Mouse (Mus musculus) layer of hippocampus, postnatal 10 days (tissue): ENCODE measurements around the gene Phactr3. TPM values are rescaled to one million over a fixed set of nuclear protein-coding genes. Genes with fewer than 3 reads are reported as not detected.
"Not testable (repeated sequence)": the region's sequence is repeated elsewhere in the genome, so short reads cannot be mapped to it uniquely, and the experiment has no call there.

Source experiments
- DNase-seq, 2 experiments: peaks; one replicate each; pipeline ENCODE4 v3.0.0; 2021; ENCODE audit warnings: low spot score in 2 of 2
- long read RNA-seq: library from polyadenylated mRNA; stranded (forward); transcript quantifications from one replicate; pipeline ENCODE4 v2.0.0, GENCODE M21; 2023
- total RNA-seq, 2 experiments: library from RNA; stranded (reverse); gene quantifications; 2 replicates each; pipeline ENCODE4 v1.2.3; 2021

Gene Phactr3
- total RNA-seq: 100 to 1,000 TPM; 113 to 115 TPM
- long read RNA-seq, transcript Phactr3-201 (13 exons, 2,642 nt): minor isoform, 12 of 67 reads
- long read RNA-seq, transcript Phactr3-202 (13 exons, 2,680 nt): major isoform, 23 of 67 reads
- long read RNA-seq, partial matches to known transcripts: 27 of 67 reads
- long read RNA-seq, other reads (novel, unspliced or antisense): 3 of 67 reads

DNA sequence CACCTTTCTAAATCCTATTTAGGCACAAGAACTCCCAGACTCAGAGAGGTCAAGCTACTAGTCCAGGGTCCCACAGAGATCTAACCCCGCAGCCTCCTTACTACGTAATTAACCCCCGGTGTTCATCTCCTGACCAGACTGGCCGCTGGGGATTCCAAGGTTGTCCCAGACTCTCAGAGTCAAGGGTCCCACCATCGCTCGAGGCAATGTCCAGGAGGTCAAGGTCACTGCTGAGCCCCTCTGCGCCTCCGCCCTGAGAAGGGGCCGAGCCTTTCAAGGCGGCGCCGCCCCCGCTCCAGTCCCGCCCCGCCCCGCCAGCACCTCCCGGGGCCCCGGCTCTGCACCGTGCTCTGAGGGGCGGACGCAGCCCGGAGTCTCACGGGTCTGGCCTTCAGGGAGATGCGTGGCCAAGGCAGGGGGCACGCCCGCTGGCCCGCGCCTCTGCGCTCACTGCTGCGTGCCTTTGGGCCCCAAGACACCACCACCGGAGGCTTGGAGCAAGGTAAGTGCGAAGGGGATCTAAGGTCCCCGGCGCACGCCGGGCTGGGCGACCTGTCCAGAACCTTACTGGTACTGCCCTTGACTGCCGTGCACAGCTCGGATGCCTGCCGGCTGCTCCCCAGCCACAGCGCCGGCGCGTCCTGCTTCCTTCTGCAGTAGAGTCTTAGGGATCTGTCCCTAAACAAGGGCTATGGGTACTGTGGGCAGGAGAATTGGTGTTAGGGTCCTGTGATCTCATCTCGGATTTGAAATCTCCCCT is at the start of gene Phactr3:
Gene Phactr3 (plus strand): TSS at position 175 of the 760 bp plus-strand sequence.
- DNase-seq: peak in 1 of 2 experiments; percentile 23

DNA sequence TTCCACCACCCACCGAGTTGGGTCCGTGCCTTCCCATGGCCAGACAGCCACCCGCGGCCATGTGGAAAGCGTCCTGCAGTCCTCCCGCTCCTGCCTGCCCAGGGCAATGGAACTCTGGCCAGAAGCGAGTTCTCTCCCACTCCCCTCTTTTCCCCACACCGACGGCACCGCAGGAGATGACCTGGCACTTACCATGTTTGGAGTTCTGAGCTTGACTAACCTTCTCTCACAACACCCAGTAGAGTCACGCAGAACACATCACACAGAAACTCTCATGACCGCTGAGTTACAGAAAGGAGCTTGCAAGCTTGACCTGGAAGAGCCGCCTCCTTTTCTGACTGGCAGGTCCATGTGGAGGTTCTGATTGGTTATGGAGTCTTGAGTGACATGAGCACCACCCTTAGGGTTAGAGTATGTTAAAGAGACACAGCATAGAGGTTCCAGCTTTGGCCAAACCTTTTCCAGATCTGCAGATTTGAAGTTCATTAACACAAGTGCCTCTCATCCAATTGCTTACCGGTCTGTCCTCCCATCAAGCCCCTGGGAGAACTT is 40.5 kb upstream of the Phactr3 start, which contains the start of gene Zfp931:
Gene Zfp931 (minus strand): TSS at position 311 of the 552 bp plus-strand sequence.
- DNase-seq: not testable (repeated sequence)

DNA sequence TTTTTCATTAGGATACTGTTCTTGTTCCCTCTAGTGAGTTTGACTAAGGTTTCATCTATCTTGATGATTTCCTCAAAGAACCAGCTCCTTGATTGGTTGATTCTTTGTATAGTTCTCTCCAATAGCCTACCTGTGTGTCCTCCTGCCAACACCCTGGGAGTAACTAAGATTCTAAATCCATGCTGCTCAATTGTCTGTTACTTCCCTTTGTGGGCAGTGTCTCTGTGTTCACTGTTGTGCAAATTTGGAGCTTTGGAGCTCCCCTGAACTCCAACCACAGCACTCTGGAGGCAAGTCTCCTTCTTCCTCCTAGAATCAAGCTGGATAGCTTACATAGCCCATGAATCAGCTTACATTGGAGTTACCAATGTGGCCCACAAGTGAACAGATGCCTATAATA is 29.2 kb upstream of the Phactr3 start:
- no peak for DNase-seq

DNA sequence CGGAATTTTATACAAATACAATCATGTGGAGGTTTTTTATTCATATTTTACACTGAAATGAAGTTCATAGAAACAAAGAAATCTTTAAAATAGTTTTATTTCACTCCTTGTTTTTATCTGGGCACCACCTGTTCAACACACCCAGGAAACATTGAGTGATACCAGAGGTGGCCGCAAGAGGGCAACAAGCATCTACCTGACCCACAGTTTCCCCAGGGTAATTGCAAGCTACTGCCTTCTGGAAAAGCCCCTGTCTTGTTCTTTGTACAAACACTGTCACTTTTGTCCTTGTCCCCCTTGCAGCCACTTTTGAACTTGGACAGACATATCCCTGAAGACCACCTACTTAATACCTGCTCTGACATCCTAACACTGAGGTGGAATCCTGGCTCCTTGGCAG is 20.8 kb upstream of the Phactr3 start:
- DNase-seq: peak; percentile 59 to 68

DNA sequence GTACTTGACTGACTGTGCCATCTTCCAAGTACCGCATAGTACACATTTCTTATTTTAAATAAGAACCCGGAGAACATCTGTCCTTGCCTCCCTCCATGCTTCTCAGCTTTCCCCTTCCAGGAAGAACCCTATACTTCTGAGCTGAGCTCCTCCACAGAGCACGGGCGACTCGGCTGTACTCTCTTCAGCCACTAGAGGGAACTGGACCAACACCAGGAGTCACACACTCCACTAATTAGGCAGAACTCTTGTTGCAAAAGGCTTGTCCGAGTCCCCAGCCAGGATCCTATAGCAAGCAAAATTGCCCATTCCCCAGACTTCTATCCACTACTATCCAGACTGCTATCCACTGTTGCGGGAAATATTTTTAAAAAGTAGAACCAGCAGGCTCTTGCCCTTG is 16.8 kb upstream of the Phactr3 start:
- peak; percentile 72 to 76 for DNase-seq

DNA sequence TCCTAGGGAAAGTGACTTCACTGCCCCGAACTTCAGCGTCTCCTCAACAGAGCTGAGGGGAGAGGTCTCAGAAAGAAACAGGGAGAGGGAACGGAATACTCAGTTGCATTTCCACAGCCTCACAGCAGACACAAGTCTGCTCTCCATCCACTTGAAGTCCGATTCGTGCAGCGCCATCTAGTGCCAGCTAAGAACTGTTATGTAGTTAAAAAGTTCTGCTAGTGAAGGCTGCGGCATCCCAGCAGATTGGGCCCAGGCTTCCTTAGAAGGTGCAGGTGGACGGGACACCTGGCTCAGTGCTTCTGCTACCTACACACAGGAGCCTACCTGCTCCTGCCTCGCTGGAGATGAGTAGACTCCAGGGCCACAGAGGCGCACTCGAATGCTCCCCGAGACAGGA is 829 bp upstream of the Phactr3 start:
- DNase-seq: peak; percentile 54 to 72

DNA sequence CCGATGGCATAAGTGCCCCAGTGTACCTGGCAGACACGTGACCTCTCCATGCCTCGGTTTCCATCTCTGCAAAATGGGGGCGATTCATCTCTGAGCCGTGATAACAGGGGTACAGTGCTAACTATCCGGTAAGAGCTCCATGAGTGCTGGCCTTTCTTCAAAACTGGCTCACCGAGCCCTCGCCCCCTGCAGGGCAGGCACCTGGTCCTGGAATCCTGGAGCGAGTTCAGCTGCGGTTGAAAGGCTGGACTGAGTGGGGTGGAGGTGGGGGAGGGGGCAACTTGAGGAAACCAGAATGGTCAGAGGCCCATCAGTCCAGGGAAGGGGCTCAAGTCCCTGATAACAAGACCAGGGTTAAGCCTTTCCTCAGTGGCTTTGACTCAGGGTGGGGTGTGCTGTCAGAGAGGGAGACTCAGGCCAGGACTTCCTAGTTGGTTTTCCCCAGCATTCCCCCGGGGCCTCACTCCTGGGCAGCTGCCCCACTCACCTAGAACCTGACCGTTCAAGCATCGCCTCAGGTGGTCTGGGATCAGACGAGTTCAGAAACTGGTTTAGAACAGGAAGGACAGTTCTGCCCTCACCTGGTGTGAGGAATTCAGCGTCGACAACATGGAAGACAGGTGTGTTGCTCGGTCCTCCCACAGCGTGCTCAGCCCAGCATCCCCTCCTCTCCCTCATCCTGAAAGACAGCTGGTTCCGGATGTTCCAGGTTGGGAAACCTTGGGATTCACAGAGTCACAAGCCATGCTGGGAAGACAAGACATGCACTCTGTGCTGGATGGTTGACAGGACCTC is 983 bp downstream of the Phactr3 start:
- DNase-seq: no peak

DNA sequence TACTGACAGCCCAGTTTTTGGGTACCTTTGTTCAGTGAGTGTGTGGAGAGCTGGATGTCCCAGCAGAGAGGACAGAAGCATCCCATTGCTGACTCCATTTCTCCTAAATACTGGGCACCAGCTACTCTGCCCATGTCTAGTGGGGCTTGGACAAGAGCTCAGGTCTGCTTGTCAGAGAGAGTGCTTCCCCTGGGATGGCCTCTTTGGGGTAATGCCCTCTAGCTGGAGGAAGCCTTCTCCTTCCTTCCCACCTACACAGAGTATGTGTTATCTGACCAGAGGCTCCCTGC is 1.5 kb downstream of the Phactr3 start:
- no peak for DNase-seq

DNA sequence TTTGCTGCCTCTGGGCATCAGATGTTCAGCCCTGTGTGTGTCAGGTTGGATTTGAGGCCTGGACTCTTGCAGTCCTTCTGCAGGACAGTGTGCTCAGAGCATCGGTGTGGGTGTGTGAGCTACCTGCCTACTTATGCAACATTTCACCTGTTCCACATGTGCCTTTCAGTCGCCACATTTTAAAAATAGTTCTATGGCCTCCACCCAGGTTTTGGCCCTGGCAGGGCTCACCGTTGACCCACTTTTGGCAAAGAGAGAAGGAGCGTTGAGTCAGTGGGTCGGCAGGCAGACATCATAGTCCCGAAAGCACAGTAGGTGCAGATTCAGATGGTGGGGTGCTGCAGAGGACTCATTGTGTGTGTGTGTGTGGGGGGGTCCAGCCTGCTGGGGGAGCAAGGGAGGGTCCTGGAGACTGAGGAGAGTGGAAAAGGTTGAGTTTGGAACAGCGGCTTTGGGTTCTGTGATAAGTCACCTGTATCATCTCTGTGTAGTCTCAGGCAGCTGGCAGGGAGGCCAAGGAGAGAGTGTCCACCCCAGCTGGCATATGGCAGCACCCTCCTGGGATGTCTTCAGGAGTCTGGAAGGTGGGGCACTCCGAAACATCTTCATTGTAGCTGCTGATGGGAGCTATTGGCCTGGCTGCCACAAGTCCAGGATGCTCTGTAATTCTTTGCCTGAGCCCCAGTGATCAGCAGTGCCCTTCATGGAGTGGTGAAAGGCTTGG is 2.0 kb downstream of the Phactr3 start:
- no peak for DNase-seq

DNA sequence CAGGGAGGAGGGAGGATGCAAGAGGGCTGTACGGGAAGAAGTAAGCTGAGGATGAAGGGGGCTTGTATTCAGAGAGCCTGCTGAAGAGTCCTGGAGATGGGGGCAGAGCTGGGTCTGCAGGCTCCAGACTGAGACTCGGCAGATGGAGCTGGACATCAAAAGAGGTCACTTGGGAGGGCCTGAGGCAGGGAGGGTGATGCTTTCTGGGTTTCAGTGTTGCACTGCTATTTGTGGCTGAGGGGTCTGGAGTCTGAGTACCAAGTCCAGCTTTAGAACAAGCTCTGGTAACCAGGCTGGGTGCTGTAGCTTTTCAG is 2.6 kb downstream of the Phactr3 start:
- DNase-seq: peak in 1 of 2 experiments; percentile 1

DNA sequence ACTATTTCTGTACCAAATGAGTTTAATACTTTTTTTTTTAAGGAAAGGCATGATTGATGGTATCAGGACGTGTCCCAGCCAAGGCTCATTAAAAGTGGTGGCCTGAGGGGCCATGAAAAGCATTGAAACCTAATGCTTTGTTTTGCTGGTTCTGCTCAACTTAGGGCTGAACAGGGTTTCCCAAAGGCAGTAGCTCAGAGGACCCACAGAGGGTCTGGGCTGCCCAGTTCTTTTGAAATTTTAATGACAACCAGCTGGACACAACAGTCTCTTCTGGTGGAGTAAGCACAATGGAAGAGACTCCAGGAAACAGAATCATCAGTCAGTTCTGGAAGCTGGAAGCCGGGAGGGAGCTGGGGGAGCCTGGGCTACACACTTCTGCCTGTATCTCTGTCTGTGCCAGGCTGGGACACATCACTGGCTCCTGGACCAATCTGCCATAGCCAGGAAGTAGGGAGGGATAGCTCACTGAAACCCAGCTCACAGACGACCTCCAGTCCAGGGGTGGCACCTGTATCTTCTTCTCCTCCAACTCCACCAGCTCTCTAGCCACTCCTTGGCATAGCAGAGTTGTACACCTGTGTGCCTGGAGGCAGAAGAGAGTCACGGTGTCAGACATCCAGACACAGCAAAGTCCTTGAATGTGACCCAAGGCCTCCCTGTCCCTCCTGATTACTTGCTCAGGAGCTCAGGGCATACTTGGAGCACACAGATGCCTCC is 3.3 kb downstream of the Phactr3 start:
- DNase-seq: peak in 1 of 2 experiments; percentile 2

DNA sequence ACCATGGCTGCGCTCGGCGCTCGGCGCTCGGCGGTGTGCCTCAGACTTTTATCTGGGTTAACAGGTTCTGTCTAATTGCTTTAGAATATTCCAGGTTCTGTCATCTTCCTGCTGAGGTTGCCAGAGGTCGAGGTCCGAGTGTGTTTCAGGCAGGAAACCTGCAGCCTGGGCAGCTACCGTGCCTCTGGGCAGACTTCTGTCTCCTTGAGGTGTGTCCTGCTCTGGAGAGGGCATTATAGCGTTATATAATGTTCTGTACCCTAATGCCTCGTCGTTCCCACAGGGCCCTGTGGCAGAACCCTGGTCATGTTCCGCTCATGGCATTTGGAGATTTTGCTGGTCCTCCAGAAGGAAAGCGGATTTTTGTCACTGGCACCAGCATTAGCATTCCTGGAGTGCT is 4.7 kb downstream of the Phactr3 start:
- peak in 1 of 2 experiments; percentile 1 for DNase-seq

DNA sequence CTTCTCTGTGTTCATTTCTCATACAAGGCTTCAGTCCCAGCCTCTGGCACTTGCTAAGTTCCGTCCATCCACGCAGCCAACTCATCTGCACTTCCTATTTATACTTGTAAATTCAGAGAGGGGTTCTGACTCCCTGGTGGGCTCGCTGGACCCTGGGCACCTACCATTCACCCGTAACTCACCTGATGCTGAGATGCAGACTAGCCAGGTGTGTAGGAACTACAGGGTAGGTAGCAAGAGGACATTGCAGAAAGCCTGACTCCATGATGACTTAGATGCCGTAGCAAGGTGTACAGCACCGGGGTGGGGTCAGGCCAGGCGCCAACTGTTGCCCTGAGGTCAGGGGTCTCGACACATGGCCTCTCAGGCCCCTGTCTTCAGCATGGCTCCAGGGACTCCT is 6.7 kb downstream of the Phactr3 start:
- DNase-seq: peak; percentile 2 to 8

DNA sequence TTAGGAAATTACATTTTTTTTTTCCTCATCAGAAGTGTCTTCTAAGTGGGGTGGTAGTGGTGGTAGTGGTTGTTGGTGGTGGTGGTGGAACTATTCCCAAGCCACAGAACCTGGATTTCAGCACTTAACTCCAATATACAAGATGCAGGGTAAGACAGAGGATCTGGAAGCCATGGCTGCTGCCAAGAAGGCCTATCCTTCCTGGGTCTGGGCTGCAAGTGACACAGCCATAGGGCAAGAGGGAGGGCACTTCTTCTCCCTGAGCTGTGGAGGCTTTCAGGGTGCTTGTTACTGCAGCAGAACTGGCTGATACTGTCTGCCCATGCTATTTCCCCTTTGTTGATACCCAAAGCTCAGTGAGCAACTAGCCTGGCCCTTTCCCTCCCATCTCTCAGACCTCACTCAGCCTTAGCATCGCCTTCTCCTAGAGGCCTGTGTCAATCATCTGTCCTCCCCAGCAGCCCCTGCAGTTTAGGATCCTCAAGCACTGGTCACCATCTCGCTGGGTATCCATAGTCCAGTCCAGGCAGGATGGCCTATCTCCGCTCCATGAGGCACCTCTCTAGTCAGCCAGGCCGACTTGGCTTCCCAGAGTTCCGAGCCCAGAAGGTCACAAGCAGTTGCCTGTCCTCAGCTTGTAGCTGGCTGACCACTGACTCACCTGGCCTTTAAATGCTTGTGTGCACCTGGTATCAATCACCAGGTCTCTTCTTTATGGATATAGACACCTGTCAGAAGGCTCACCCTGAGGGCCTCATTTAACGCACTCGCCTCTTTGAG is 7.5 kb downstream of the Phactr3 start:
- peak; percentile 2 to 8 for DNase-seq

DNA sequence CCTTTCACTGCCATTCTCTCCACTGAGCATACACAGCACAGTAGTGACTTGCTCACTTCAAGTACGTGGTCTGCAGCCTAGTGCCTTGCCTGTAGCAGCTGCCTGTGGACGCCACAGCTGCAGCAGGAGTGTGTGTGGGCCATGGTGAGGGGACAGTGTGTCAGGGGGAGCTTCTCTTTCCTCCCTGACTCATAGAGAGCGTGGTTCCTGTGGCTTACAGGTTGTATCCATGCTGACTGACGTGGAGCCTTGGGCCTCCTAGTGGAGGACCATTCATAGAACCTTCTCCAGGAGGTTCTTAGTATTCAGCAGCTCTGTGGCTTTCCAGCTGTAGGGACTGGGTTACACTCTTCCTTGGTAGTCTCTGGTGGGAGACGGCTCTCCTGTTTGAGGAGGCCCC is 9.8 kb downstream of the Phactr3 start:
- peak in 1 of 2 experiments; percentile 9 for DNase-seq

DNA sequence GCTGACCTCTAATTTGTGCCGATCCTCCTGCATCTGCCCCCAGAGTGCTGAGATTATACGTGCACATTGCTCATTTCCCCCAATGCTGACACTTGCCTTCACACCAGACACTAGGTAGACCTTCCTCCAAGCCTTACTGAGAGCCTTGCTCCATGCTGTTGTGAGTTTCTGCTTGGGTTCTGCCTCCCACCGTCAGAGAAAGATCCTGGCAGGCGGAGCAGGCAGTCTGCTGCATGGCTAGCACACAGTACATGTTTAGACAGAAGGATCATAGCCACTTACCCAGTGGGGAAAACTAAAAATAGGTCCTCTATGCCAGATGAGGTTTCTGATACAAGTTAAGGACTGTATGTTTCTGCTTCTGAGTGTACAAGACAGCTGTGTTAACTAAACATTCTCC is 10.4 kb downstream of the Phactr3 start:
- DNase-seq: peak; percentile 26 to 41

DNA sequence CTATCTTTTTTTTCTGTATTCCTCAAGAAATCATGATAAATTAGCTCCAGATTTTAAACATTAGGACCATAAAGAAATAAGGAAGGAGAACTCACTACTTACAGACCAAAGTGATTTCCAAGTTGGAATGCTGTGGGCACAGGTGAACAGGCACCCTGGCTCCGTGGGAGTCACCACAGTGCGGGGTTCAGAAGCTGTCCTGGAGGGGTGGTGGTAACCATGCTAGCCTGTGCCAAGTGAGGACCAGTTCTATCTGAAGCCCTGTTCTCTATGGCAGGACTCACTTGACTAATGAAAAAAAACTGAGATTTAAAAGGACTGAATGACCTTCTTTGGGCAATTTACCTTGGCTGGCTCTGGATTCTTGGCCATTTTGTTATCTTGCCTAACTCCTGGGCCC is 10.9 kb downstream of the Phactr3 start:
- DNase-seq: peak; percentile 3 to 9

DNA sequence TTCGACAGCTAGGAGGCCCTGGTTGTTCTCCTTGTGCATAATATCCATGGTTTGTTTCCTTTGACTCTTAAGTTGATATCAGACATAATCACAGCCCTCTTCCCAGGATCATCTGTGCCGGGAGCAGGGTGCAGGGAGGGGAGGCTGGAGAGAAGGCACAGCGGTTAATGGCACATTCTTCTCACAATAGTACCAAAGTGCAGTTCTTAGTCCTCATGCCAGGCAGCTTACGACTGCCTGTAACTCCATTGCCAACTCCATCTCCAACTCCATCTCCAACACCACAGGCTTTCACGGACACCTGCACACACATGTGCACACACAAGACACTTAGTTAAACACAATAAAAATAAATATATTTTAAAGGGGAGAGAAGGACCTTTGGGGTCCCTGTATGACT is 11.8 kb downstream of the Phactr3 start:
- DNase-seq: peak in 1 of 2 experiments; percentile 2

DNA sequence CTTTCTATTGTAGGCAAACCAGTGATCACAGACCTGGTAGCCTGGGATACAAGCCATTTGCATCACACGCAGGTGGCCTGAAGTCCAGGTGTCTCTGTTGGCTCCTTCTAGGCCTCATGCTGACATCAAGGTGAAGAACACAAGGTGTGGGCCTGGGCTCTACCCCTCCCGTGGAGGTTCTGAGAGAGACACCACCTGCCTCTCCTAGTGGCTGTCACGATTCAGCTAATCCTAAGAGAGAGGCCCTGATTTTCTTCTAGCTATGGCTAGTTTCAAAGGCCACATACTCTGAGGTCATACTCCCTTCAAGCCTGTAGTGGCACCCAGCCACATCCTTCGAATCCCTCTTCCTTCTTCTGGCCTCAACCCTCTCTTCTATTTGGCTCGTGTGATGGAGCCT is 12.2 kb downstream of the Phactr3 start:
- peak in 1 of 2 experiments; percentile 2 for DNase-seq
